Mouse (Mus musculus) right cerebral cortex, postnatal 25 days (tissue): ENCODE data around the gene Rad9b.
"Not testable (repeated sequence)": the region's sequence is repeated elsewhere in the genome, so short reads cannot be mapped to it uniquely, and the experiment has no call there.

Source experiments
- DNase-seq: peaks from one replicate; pipeline ENCODE4 v3.0.0; 2022

Rad9b gene

DNA sequence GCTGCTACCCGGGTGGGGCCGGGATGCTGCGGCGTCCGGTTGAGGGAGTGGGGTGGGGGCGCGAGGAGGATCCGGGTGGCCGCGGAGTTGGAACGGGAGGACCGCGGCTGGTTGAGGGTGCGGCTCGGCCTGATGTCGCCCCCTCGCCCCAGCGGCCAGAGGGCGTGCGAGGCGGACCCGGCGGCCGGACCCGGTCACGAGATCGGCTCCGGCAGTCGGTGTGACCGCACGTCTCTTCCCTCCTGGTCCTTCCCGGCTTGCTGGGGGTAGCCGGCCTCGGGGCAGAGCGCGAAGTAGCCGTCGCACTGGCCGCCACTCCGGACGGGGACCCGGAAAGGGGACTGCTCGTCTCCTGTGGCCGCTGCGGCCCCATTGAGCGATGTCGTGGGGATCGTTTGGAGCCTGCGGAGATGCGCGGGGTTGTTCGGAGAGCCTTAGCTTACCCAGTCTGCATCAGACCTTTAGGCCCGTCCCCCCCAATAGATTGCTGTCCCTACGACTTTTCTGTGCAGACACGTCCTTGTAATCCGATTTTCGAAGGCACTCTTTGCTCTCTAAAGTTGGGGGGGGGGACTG, 547 bp upstream of the Rad9b start:
- no peak for DNase-seq

GRCm38 (mm10) chr5:122345777-122346176, 8.3 kb downstream of the Rad9b start:
- DNase-seq = no peak

GRCm38 (mm10) chr5:122344260-122344659, 9.8 kb downstream of the Rad9b start:
- peak; percentile 60 for DNase-seq

DNA sequence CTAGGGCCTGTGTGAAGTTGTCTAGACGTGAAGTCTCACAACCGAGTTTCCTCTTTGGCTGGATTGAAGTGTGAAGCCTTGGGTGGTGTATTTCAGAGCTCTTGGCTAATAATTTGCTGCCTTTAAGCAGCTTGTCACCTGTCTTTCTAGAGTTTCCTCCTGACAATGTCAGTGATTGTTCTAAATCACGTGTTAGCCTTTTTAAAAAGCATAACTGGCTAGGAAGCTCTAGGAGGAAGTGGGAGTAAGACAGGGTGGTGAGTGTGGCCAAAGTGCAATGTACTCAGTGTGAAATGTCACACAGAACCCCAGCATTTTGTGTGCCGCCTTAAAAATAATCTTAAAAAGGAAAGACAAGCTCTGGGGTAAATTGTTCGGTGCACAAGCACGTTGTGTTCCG, 10.3 kb downstream of the Rad9b start:
- no peak for DNase-seq

- no peak for DNase-seq
Observed at GRCm38 (mm10) chr5:122342874-122343273, 11.2 kb downstream of the Rad9b start.

- DNase-seq = no peak
Observed at GRCm38 (mm10) chr5:122336554-122337294, 17.3 kb downstream of the Rad9b start.

- no peak for DNase-seq
Observed at GRCm38 (mm10) chr5:122334682-122335081, 19.4 kb downstream of the Rad9b start.

DNA sequence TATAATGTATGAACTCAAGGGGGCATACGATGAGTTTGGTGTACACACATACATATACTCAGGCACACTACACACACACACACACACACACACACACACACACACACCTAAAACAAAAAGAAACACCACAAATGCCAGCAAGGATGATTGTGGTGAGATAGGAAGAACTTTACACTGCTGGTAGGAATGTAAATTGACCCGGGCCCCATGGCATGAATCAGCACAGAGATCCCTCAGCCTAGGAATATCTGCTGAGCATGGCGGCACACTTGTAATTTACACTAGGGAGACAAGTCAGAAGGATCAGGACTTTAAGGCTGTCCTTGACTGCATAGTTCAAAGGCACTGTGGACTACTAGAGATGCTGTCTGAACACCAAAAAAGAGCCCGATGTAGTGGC, 23.8 kb downstream of the Rad9b start:
- DNase-seq = no peak

- DNase-seq = no peak
Observed at GRCm38 (mm10) chr5:122327283-122327682, 26.8 kb downstream of the Rad9b start.

- DNase-seq = no peak
Observed at GRCm38 (mm10) chr5:122325477-122325876, 28.6 kb downstream of the Rad9b start.

DNA sequence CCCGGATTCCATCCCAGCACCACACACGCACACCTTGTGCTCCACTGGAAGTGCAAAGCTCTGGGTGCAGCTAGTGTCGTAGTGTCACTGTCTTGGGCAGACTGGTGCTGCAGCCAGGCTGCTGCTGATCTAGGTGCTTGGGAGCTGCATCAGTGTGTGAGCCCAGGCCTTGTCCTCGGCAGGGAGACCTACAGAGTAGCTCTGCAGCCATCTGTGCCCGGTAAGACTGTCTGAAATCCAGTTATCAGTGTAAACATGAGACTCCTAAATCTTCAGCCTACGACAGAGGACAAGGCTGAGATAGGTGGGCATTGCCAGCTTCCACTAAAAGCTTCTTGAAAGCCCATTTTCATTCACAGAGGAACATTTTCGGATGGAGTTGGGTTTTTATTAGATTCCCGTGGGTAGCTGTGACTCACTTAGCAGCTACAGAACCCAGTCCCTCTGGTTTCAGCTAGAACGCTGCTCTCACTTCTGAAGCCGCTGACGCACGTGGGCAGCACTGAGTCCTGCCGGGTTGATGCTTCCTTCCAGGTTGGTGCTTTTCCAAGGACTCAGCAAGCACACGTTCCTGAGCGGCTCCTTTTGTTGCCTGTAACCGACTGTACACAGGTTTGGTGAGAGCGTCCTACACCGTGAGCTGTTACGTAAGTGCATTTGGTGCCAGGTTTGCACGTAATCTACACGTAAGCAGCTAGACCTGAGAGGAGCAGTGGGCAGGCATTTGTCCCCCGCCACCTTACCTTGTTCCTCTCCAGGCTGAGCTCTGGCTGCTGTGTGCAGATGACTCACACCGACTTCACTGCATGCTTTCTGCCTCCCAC, 29.2 kb downstream of the Rad9b start:
- DNase-seq = peak; percentile 84

DNA sequence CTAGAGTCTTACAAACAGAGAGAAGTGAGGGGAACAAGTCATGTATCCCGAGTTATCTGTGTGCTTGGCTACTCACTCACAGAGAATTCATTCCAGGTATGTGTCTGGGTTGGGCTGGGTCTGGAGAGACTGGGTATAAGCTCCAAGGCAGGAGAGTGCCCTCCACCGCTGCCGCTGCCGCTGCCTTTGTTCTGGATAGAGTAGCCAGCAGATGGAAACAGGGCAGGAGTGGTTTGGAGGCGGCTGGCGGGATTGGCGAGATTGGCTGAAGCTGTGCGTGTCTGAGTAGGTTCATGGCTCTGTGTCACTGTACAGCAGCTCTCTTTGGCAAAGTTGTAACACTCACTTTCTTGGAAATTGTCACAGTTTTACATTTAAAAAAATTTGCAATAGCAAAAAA, 30.5 kb downstream of the Rad9b start:
- DNase-seq = no peak

DNA sequence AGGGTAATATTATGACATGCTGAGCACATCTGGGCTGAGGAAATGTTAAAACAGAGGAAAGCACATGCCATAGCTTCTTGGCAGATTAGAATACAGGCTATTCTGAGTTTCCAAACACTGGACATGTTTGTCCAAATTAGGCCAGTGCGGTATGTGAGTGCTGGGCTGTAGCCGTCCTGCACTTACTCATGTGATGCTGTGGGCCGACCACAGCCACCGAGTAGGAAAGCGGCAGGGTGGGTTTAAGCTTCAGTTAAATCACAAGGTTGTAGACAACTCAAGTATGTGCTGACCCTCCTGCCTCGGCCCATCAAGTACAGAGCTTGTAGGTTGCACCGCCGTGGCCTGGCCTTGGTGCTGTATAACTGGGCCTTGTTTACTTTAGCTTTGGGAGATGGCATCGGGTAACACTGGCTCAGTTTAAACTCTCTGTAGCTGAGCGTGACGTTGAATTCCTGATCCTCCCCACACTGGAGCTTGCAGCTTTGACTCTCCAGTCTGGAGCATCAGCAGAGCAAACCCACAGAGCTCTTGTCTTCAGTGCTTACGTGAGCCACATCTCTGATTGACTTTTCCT, 33.7 kb downstream of the Rad9b start:
- DNase-seq = no peak

DNA sequence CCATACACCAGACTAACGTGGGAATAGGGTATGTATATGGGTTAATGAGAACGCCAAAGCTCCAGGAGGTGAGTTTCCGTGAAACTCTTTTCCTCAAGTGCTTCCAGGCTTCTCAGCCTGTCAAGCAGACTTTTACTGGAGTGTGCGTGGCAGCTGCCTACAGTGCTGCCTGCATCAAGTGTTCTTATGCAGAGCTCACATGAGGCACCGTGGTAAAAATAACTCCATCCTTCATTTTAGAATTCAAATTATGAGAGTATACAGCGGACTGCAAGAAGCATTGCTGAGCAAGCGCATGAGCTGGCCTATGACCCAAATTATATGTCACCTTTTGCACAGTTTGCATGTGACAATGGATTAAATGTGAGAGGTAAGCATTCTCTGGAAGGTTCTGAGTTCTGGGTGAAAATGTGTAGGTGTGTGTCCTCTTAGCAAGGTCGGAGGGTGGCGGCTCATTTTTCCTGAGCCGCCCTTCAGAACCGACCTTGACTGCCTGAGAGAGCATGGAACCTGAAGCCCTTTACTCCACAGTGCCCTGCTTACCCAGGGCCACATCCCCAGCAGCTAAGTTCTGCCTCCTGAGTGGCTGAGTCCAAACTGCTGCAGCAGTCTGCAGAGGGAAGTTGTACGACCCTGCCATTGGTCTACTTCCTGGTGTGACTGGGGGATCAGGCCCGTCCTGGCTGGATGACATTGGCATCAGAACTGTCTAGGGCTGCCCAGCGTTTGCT, 34.4 kb downstream of the Rad9b start:
- DNase-seq = no peak

- not testable (repeated sequence) for DNase-seq
Observed at GRCm38 (mm10) chr5:122318976-122319375, 35.1 kb downstream of the Rad9b start.

DNA sequence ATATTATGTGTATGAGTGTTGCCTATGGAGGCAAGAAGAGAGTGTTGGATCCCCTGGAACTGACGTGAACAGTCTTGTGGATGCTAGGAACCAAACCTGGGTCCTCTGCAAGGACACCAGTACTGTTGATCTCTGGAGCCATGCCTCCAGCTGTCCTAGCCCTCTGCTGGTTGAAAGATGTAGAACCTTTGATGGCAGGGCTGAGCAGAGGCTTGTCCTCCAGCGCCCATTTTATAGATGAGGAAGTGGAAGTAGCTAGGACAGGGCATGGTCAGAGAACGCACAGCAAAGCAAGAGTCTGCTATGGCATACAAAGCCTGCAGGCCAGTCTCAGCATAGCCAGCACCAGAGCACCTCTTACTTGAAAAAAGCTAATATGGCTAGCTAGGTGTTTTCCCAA, 35.9 kb downstream of the Rad9b start:
- DNase-seq = no peak

GRCm38 (mm10) chr5:122317329-122318045, 36.5 kb downstream of the Rad9b start:
- DNase-seq = no peak

GRCm38 (mm10) chr5:122314966-122315667, 38.9 kb downstream of the Rad9b start:
- peak; percentile 83 for DNase-seq

- no peak for DNase-seq
Observed at GRCm38 (mm10) chr5:122312942-122313684, 40.9 kb downstream of the Rad9b start.

- no peak for DNase-seq
Observed at GRCm38 (mm10) chr5:122312346-122312745, 41.7 kb downstream of the Rad9b start.

DNA sequence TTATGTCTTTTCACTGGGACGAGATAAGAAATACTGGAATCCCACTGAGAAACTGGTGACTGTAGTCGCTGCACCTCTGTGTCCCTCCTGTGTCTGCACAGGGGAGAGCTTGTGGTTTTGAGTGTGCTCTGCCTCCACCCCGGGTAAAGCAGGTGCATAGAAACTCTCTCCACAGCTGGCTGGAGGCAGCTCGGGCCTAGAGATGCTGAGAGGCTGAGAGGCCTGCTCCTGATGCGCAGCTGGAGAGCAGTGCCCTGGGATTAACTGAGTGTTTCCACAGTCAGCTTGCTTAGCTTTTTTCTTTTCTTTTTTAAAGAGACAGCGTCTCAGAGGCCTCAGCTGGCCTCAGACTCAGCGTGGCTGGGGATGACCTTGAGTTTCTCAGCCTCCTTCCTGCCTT, 42.3 kb downstream of the Rad9b start:
- no peak for DNase-seq
